Comparison of ENCODE assay signal across 8 mouse cellular contexts in genomic region chr6:83774781-83775563, GRCm38 (mm10). TPM values are rescaled to one million over a fixed set of nuclear protein-coding genes. Genes with fewer than 3 reads are reported as not detected.
DNase-seq lines count a peak whose midpoint lies in the region; ATAC-seq and TF ChIP-seq lines count a peak whose summit lies in the region.

No protein-coding gene starts in this region.

- no peak for TF ChIP-seq EP300 in CH12.LX (IDR thresholded peaks at IDR 0.05; ENCODE audit: low read length)
- no peak for TF ChIP-seq EP300 in liver, postnatal 0 days (IDR thresholded peaks at IDR 0.05; ENCODE audit: low read depth)
- TF ChIP-seq EP300 in stomach, postnatal 0 days (optimal IDR thresholded peaks at IDR 0.05) = no peak

- H3K9ac ChIP-seq in CH12.LX (ENCODE audit: insufficient read depth, low read depth) = peak overlapping the region; percentile 88
- peak overlapping the region; percentile 94 for H3K9ac ChIP-seq in embryonic facial prominence, embryonic 11.5 days (replicated peaks; ENCODE audit: low read length)
- H3K9ac ChIP-seq in hindbrain, embryonic 12.5 days = peak overlapping the region; percentile 89
- H3K9ac ChIP-seq in liver, postnatal 0 days (replicated peaks) = peak overlapping the region; percentile 98
- H3K9ac ChIP-seq in stomach, postnatal 0 days (ENCODE audit: low read length) = peak overlapping the region; percentile 94

- TF ChIP-seq POLR2A in CH12.LX (IDR thresholded peaks at IDR 0.05; ENCODE audit: low read depth, low read length) = no peak

- peak; percentile 52 for DNase-seq in cerebellum, adult 11-12 months
- DNase-seq in cerebellum, postnatal 4 days (ENCODE audit: low spot score in 2 of 2) = no peak
- DNase-seq in CH12.LX (ENCODE audit: extremely low read depth) = peak; percentile 25
- peak; percentile 33 for DNase-seq in embryonic facial prominence, embryonic 11.5 days (ENCODE audit: low spot score)
- DNase-seq in liver, postnatal 0 days = peak; percentile 34
- no peak for DNase-seq in stomach, postnatal 0 days (ENCODE audit: low spot score)
- no peak for DNase-seq in frontal cortex, postnatal 10 days (ENCODE audit: low spot score in 2 of 2)

- peak; percentile 20; the same call in 1 of the 2 replicates for ATAC-seq in embryonic facial prominence, embryonic 11.5 days (replicated peaks; ENCODE audit: insufficient number of reproducible peaks, low FRiP score, low TSS enrichment, low read depth)
- peak; percentile 23 for ATAC-seq in hindbrain, embryonic 12.5 days (ENCODE audit: low FRiP score)
- peak; percentile 28 for ATAC-seq in liver, postnatal 0 days
- ATAC-seq in stomach, postnatal 0 days (ENCODE audit: low FRiP score, low TSS enrichment) = peak; percentile 6

- H3K27ac ChIP-seq in CH12.LX (ENCODE audit: insufficient read depth, low read depth) = peak overlapping the region; percentile 29
- H3K27ac ChIP-seq in embryonic facial prominence, embryonic 11.5 days (replicated peaks; ENCODE audit: low read depth, low read length) = 0 out of 2 replicates have a peak overlapping the region, but pooled peaks have one; percentile 29
- H3K27ac ChIP-seq in hindbrain, embryonic 12.5 days = peak overlapping the region; percentile 64
- peak overlapping the region; percentile 90 for H3K27ac ChIP-seq in liver, postnatal 0 days (ENCODE audit: low read depth)
- peak overlapping the region; percentile 91 for H3K27ac ChIP-seq in stomach, postnatal 0 days (replicated peaks)

- H3K79me2 ChIP-seq in CH12.LX (replicated peaks; ENCODE audit: control insufficient read depth, extremely low read depth, insufficient read depth, poor library complexity, severe bottlenecking) = peaks cover 11% of the 10 kb centered on the region

- H3K4me3 ChIP-seq in CH12.LX (replicated peaks in 1 of 3; ENCODE audit: low read depth in 2 of 3, low read length in 2 of 3, poor library complexity in 1 of 3) = peak overlapping the region; percentile 85 to 98 (median 96)
- peak overlapping the region; percentile 91 for H3K4me3 ChIP-seq in embryonic facial prominence, embryonic 11.5 days (ENCODE audit: low read depth, low read length)
- peak overlapping the region; percentile 74 for H3K4me3 ChIP-seq in hindbrain, embryonic 12.5 days
- peak overlapping the region; percentile 95 for H3K4me3 ChIP-seq in liver, postnatal 0 days (ENCODE audit: low read depth, low read length)
- H3K4me3 ChIP-seq in stomach, postnatal 0 days (ENCODE audit: low read depth, low read length) = peak overlapping the region; percentile 94

- in situ Hi-C loops in CH12.LX (cut with MboI; ENCODE audit: low pct_ligation_motif_present, low pct_unique_long_range_greater_than_20kb, low sequenced_read_pairs) = no loop called here

- peaks cover 3% of the 10 kb centered on the region for H3K9me3 ChIP-seq in CH12.LX (replicated peaks; ENCODE audit: low read length)
- H3K9me3 ChIP-seq in embryonic facial prominence, embryonic 11.5 days (replicated peaks; ENCODE audit: control insufficient read depth, low read length) = no peaks in the 10 kb centered on the region
- no peaks in the 10 kb centered on the region for H3K9me3 ChIP-seq in hindbrain, embryonic 12.5 days (replicated peaks)
- H3K9me3 ChIP-seq in liver, postnatal 0 days (ENCODE audit: low read length) = no peaks in the 10 kb centered on the region
- H3K9me3 ChIP-seq in stomach, postnatal 0 days (ENCODE audit: control insufficient read depth, low read length) = no peaks in the 10 kb centered on the region

- no peak for TF ChIP-seq CTCF in CH12.LX (conservative IDR thresholded peaks at IDR 0.05 in 1 of 2, IDR thresholded peaks at IDR 0.05 in 1 of 2; ENCODE audit: low read depth in 2 of 2, low read length in 2 of 2)
- no peak for TF ChIP-seq CTCF in liver, postnatal 0 days (IDR thresholded peaks at IDR 0.05; ENCODE audit: low read depth)
- TF ChIP-seq CTCF in stomach, postnatal 0 days (IDR thresholded peaks at IDR 0.05; ENCODE audit: low read depth) = no peak

- 3% methylated on average over 14 of the region's 14 CpGs for WGBS in embryonic facial prominence, embryonic 11.5 days
- WGBS in hindbrain, embryonic 12.5 days = 2% methylated on average over 14 of the region's 14 CpGs
- 2% methylated on average over 14 of the region's 14 CpGs for WGBS in liver, postnatal 0 days (ENCODE audit: insufficient replicate concordance)
- WGBS in stomach, postnatal 0 days = under 1% methylated on average over 14 of the region's 14 CpGs

- peaks cover 31 to 42% of the 10 kb centered on the region in 2 experiments for H3K36me3 ChIP-seq in CH12.LX (replicated peaks in 1 of 2; ENCODE audit: control insufficient read depth in 1 of 2, insufficient read depth in 1 of 2, low read length in 1 of 2)
- H3K36me3 ChIP-seq in embryonic facial prominence, embryonic 11.5 days (replicated peaks; ENCODE audit: control insufficient read depth, insufficient read depth, low read depth, low read length) = no peaks in the 10 kb centered on the region; the same call in 1 of the 2 replicates
- H3K36me3 ChIP-seq in hindbrain, embryonic 12.5 days = peaks cover 22% of the 10 kb centered on the region
- H3K36me3 ChIP-seq in liver, postnatal 0 days (replicated peaks; ENCODE audit: insufficient read depth, low read length) = peaks cover 25% of the 10 kb centered on the region
- H3K36me3 ChIP-seq in stomach, postnatal 0 days (ENCODE audit: control insufficient read depth, insufficient read depth, low read length) = peaks cover 3% of the 10 kb centered on the region

- H3K4me1 ChIP-seq in CH12.LX (ENCODE audit: control insufficient read depth in 1 of 2, insufficient read depth in 2 of 2) = peaks cover 7 to 29% of the 10 kb centered on the region in 2 experiments
- H3K4me1 ChIP-seq in embryonic facial prominence, embryonic 11.5 days (ENCODE audit: control insufficient read depth, insufficient read depth, low read length) = no peaks in the 10 kb centered on the region
- peaks cover 12% of the 10 kb centered on the region for H3K4me1 ChIP-seq in hindbrain, embryonic 12.5 days
- peaks cover 17% of the 10 kb centered on the region; the same call in 1 of the 2 replicates for H3K4me1 ChIP-seq in liver, postnatal 0 days (ENCODE audit: insufficient read depth)
- 0 out of 2 replicates have a peak, but pooled peaks cover 3% of the 10 kb centered on the region for H3K4me1 ChIP-seq in stomach, postnatal 0 days (replicated peaks; ENCODE audit: control insufficient read depth, insufficient read depth)

- dilution Hi-C loops in CH12.LX (cut with MboI; ENCODE audit: extremely low pct_ligation_motif_present, extremely low pct_unique_long_range_greater_than_20kb, low sequenced_read_pairs) = no loop called here

- no peak for TF ChIP-seq RAD21 in CH12.LX (IDR thresholded peaks at IDR 0.05; ENCODE audit: low read depth, low read length)

- peak overlapping the region; percentile 89 for H3K4me2 ChIP-seq in CH12.LX (ENCODE audit: insufficient read depth, low read depth, poor library complexity, severe bottlenecking)
- peak overlapping the region; percentile 73 for H3K4me2 ChIP-seq in embryonic facial prominence, embryonic 11.5 days (ENCODE audit: low read depth, low read length)
- peak overlapping the region; percentile 78 for H3K4me2 ChIP-seq in hindbrain, embryonic 12.5 days (replicated peaks)
- H3K4me2 ChIP-seq in liver, postnatal 0 days (ENCODE audit: low read depth, low read length) = peak overlapping the region; percentile 89
- peak overlapping the region; percentile 78 for H3K4me2 ChIP-seq in stomach, postnatal 0 days (replicated peaks; ENCODE audit: low read depth)

- H3K27me3 ChIP-seq in CH12.LX (replicated peaks) = no peaks in the 10 kb centered on the region
- H3K27me3 ChIP-seq in embryonic facial prominence, embryonic 11.5 days (ENCODE audit: control insufficient read depth, insufficient read depth, low read length) = no peaks in the 10 kb centered on the region
- no peaks in the 10 kb centered on the region; the same call in 1 of the 2 replicates for H3K27me3 ChIP-seq in hindbrain, embryonic 12.5 days
- no peaks in the 10 kb centered on the region for H3K27me3 ChIP-seq in liver, postnatal 0 days (ENCODE audit: insufficient read depth, low read length)
- H3K27me3 ChIP-seq in stomach, postnatal 0 days (ENCODE audit: control insufficient read depth, insufficient read depth, low read length) = no peaks in the 10 kb centered on the region

RNA-seq across cellular contexts. Expression of gene Tex261, which starts 0.6 kb away (rescaled TPM):
- total RNA-seq in CH12.LX (2012; rRNA removed) (44.6 and 52.4 TPM in 2 replicates), CH12.LX (2014; rRNA removed) (42.4 and 65.6 TPM in 2 replicates)
- 87.8 and 88.9 TPM in 2 replicates for polyA plus RNA-seq in CH12.LX (2012; ENCODE audit: insufficient read length, low read depth)
- 53.5 and 56.8 TPM in 2 replicates for polyA plus RNA-seq in embryonic facial prominence, embryonic 11.5 days (2014; fragmentation: Nextera tagmentation; extraction: Ambion mirVana)
- 62.2 and 65.8 TPM in 2 replicates for polyA plus RNA-seq in hindbrain, embryonic 12.5 days (2016; fragmentation: Nextera tagmentation; extraction: Ambion mirVana)
- 68.3 and 74.9 TPM in 2 replicates for polyA plus RNA-seq in liver, postnatal 0 days (2015; fragmentation: Nextera tagmentation; extraction: Ambion mirVana)
- 71.7 and 74.7 TPM in 2 replicates for polyA plus RNA-seq in stomach, postnatal 0 days (2015; fragmentation: Nextera tagmentation; extraction: Ambion mirVana)

RNA-seq across cellular contexts. Expression of gene Ankrd53, which starts 12.5 kb away (rescaled TPM):
- total RNA-seq in CH12.LX (2012; rRNA removed) (0.08 and 0.13 TPM in 2 replicates), CH12.LX (2014; rRNA removed) (not detected in 2 replicates)
- polyA plus RNA-seq in CH12.LX (2012; ENCODE audit: insufficient read length, low read depth) = 0.34 and 0.36 TPM in 2 replicates
- polyA plus RNA-seq in embryonic facial prominence, embryonic 11.5 days (2014; fragmentation: Nextera tagmentation; extraction: Ambion mirVana) = not detected in 2 replicates
- 0.13 TPM in 1 of 2 replicates, not detected in the other for polyA plus RNA-seq in hindbrain, embryonic 12.5 days (2016; fragmentation: Nextera tagmentation; extraction: Ambion mirVana)
- polyA plus RNA-seq in liver, postnatal 0 days (2015; fragmentation: Nextera tagmentation; extraction: Ambion mirVana) = not detected in 2 replicates
- polyA plus RNA-seq in stomach, postnatal 0 days (2015; fragmentation: Nextera tagmentation; extraction: Ambion mirVana) = not detected in 2 replicates

RNA-seq across cellular contexts. Expression of gene Nagk, which starts 19.8 kb away (rescaled TPM):
- total RNA-seq in CH12.LX (2012; rRNA removed) (11.1 and 11.6 TPM in 2 replicates), CH12.LX (2014; rRNA removed) (4.8 and 5.6 TPM in 2 replicates)
- polyA plus RNA-seq in CH12.LX (2012; ENCODE audit: insufficient read length, low read depth) = 8.8 and 9.8 TPM in 2 replicates
- 28.7 and 28.9 TPM in 2 replicates for polyA plus RNA-seq in embryonic facial prominence, embryonic 11.5 days (2014; fragmentation: Nextera tagmentation; extraction: Ambion mirVana)
- 61.3 and 65.7 TPM in 2 replicates for polyA plus RNA-seq in hindbrain, embryonic 12.5 days (2016; fragmentation: Nextera tagmentation; extraction: Ambion mirVana)
- polyA plus RNA-seq in liver, postnatal 0 days (2015; fragmentation: Nextera tagmentation; extraction: Ambion mirVana) = 20.4 and 20.9 TPM in 2 replicates
- polyA plus RNA-seq in stomach, postnatal 0 days (2015; fragmentation: Nextera tagmentation; extraction: Ambion mirVana) = 70.8 and 73.3 TPM in 2 replicates

RNA-seq across cellular contexts. Expression of gene Atp6v1b1, which starts 32.2 kb away (rescaled TPM):
- total RNA-seq in CH12.LX (2012; rRNA removed) (not detected in 2 replicates), CH12.LX (2014; rRNA removed) (not detected in 2 replicates)
- polyA plus RNA-seq in CH12.LX (2012; ENCODE audit: insufficient read length, low read depth) = not detected in 2 replicates
- 0.22 TPM in 1 of 2 replicates, not detected in the other for polyA plus RNA-seq in embryonic facial prominence, embryonic 11.5 days (2014; fragmentation: Nextera tagmentation; extraction: Ambion mirVana)
- 0.23 TPM in 1 of 2 replicates, not detected in the other for polyA plus RNA-seq in hindbrain, embryonic 12.5 days (2016; fragmentation: Nextera tagmentation; extraction: Ambion mirVana)
- polyA plus RNA-seq in liver, postnatal 0 days (2015; fragmentation: Nextera tagmentation; extraction: Ambion mirVana) = not detected in 2 replicates
- 0.08 and 0.30 TPM in 2 replicates for polyA plus RNA-seq in stomach, postnatal 0 days (2015; fragmentation: Nextera tagmentation; extraction: Ambion mirVana)

RNA-seq across cellular contexts. Expression of gene Paip2b, which starts 56.6 kb away (rescaled TPM):
- 30.9 and 31.1 TPM in 2 replicates for total RNA-seq in CH12.LX (2012; rRNA removed)
- 36.3 and 39.0 TPM in 2 replicates for total RNA-seq in CH12.LX (2014; rRNA removed)
- polyA plus RNA-seq in CH12.LX (2012; ENCODE audit: insufficient read length, low read depth) = 26.7 and 34.2 TPM in 2 replicates
- 20.1 and 21.7 TPM in 2 replicates for polyA plus RNA-seq in embryonic facial prominence, embryonic 11.5 days (2014; fragmentation: Nextera tagmentation; extraction: Ambion mirVana)
- polyA plus RNA-seq in hindbrain, embryonic 12.5 days (2016; fragmentation: Nextera tagmentation; extraction: Ambion mirVana) = 20.7 and 27.9 TPM in 2 replicates
- 2.9 and 3.7 TPM in 2 replicates for polyA plus RNA-seq in liver, postnatal 0 days (2015; fragmentation: Nextera tagmentation; extraction: Ambion mirVana)
- 7.1 and 9.1 TPM in 2 replicates for polyA plus RNA-seq in stomach, postnatal 0 days (2015; fragmentation: Nextera tagmentation; extraction: Ambion mirVana)

Comparison
In these comparisons a context has a peak if more than half of its experiments do, and no peak if none do; other contexts are left out.
1. DNase-seq: peak in cerebellum, adult 11-12 months (single experiment), CH12.LX (single experiment), embryonic facial prominence, embryonic 11.5 days (single experiment) and liver, postnatal 0 days (single experiment); none in cerebellum, postnatal 4 days (0 of 2), stomach, postnatal 0 days (single experiment) and frontal cortex, postnatal 10 days (0 of 2).
2. H3K27ac ChIP-seq: peak in every context shown above with its lines; median percentile 91 in stomach, postnatal 0 days; 90 in liver, postnatal 0 days; 64 in hindbrain, embryonic 12.5 days; 29 in CH12.LX; 29 in embryonic facial prominence, embryonic 11.5 days.
3. Peak in every context shown above with its lines, with median percentiles within 50 percentile points of each other: H3K4me2 ChIP-seq, H3K4me3 ChIP-seq, H3K9ac ChIP-seq and ATAC-seq.